Mouse (Mus musculus): ENCODE measurements around the gene Ccdc50.

DNA sequence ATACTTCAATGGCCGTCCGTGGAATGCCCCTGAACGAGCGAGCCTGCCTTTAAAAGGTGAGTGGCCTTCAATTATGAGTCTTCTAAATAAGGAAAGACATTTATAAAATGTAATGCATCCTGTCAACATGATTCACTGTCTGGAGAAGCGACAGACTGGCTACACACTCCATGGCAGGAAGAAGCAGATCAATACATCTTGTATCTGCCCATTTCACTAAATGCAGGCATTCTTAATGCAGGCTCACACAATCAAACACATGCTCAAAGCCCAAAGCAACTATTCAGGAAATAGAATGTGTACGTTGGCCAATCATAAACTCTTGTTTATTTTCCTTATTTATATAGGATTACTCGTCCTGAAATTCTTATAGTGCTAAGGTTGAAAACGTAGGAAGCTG is 18.5 kb upstream of the Ccdc50 start, which contains the start of gene Uts2b:
- no peak for TF ChIP-seq POLR2A (IDR thresholded peaks at IDR 0.05; ENCODE audit: control insufficient read depth, extremely low read depth, insufficient read depth, low read length, poor library complexity)
- no peak for TF ChIP-seq CTCF (IDR thresholded peaks at IDR 0.05; ENCODE audit: borderline replicate concordance, control insufficient read depth, extremely low read depth, insufficient read depth, low read length, poor library complexity)
